Mouse (Mus musculus): ENCODE data around the gene Ppp2r5a. TPM values are rescaled to one million over a fixed set of nuclear protein-coding genes. Genes with fewer than 3 reads are reported as not detected.

Gene Ppp2r5a
- total RNA-seq (2023): 100 to 1,000 TPM; 320 to 348 TPM

DNA sequence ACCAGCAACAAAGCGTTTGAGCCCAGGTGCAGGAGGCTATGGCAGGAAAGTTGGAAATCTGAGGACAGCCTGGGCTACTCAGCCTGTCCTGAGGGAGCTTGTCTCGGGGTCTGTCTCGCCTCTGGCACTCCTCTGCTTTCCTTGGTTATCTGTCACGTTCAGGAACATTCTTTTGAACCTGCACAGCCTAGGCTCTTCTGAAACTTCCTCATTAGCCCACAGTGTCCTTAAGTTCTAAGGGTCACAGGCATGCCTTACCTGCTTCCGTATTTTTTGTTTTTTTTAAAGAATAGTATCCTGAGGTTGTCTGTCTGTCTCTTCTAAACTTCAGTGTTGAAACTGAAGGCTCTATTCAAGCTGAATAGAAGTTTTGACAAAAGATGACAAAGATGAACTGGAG, at the start of gene Ppp2r5a:
Gene Ppp2r5a (minus strand): TSS at position 199 of the 400 bp plus-strand sequence.

DNA sequence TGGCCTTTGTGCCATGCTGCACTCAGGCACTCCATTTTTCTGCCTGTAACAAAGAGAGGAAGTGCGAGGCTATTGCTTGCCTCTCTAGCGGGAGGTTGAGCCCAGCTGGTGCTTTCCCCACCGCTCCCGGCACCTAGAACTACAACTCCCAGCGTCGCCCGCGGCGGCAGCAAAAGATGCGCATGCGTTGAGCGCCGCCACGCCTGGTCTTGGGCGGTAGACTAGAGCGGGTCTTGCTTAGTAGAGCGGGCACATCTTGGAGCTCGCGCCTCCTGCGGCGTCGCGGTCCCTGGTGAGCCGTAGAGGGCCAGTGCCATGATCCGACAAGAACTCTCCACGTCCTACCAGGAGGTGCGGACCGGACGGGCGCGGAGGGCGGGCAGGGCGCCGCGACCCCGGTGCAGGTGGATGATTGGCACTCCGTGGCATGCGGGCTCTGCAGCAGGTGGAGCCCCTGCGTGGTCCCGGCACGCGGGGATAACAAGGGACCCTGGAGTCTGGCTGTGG, 77.3 kb downstream of the Ppp2r5a start, which contains the start of gene Tmem206:
Gene Tmem206 (plus strand): TSS at position 187 of the 507 bp plus-strand sequence.

DNA sequence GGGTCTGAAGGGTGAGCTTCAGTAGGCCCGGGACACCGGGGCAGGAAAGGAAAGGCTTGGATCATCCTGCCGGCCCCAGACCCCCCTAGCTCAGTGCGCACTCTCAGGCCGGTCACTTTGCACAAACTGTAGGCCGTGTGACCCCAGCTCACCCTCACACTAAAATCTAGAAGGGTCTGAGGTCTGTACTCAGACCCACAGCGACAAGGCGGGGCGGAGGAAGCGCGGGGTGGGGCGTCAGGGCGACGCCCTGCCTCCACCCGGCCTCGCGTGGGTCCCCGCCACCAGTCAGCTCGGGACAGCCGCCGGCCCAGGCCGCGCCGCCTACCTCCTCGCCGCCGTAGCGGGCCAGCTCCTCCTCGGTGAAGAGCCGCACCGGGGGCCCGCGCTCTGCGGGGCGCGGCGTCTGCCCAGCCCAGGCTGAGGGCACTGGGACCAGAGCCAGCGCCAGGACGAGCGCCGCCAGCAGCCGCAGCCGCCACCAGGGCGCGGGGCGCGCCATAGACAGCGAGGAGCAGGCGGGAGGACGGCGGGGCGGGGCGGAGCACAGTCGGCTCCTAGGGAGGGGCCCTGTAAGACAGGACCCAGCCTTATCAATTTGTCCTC, 85.4 kb downstream of the Ppp2r5a start, which contains the start of gene Nenf:
Gene Nenf (minus strand): TSS at position 604 of the 606 bp plus-strand sequence.

Other genes with a start within 250 kb of the Ppp2r5a start
- 10 to 100 TPM; 31.9 to 35.6 TPM for gene Fam71a, start 238.5 kb downstream of the Ppp2r5a start, total RNA-seq (2023)
- 1,000 to 10,000 TPM; 1,653 to 1,782 TPM for gene Atf3, start 185.2 kb downstream of the Ppp2r5a start, total RNA-seq (2023)
- gene Nenf, start 85.1 kb downstream of the Ppp2r5a start, total RNA-seq (2023): 10 to 100 TPM; 15.3 to 16.5 TPM
- gene Tmem206, start 77.4 kb downstream of the Ppp2r5a start, total RNA-seq (2023): 10 to 100 TPM; 20.1 to 21.0 TPM
- gene Dtl, start 172.3 kb upstream of the Ppp2r5a start, total RNA-seq (2023): 1 to 10 TPM; 1.3 to 1.7 TPM
- gene Ints7, start 172.4 kb upstream of the Ppp2r5a start, total RNA-seq (2023): 10 to 100 TPM; 20.1 to 24.7 TPM